Mouse (Mus musculus) heart, postnatal 36 days (tissue): Measurements from ENCODE around the gene Itgad. TPM values are rescaled to one million over a fixed set of nuclear protein-coding genes. Genes with fewer than 3 reads are reported as not detected.

Experiments
- DNase-seq, 2 experiments: peaks; one replicate each; pipeline ENCODE4 v3.0.0; 2021 to 2022
- intact Hi-C: fragments of 180-260 bp; cut with DNase I; formaldehyde crosslinking; loops from one replicate; pipeline ENCODE4 v1.15.1; 2025
- total RNA-seq, 2 experiments: library from RNA; stranded (reverse); gene quantifications; 2 replicates each; pipeline ENCODE4 v1.2.3; 2021

Itgad gene
- total RNA-seq, 2 experiments from 2014 or later = 0.36 to 1.2 TPM

DNA sequence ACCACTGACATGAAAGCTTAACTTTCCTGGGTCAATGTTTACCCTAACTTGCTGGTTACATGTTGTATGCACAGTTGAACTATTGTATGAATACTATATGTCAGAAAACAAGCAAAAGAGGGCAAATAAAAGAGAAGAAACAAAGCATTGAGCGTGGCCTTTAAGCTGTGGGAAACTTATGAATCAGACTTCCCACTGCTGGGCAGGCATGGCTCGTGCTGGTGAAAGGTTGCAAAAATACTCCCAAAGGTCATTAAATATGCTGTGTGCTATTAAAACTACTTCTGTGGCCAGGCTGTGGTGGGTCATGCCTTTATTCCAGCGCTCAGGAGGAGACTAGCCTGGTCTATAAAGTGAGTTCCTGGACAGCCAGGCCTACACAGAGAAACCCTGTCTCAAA lies 15.8 kb downstream of the Itgad start:
- no peak for DNase-seq
- intact Hi-C loops = no loop called here

DNA sequence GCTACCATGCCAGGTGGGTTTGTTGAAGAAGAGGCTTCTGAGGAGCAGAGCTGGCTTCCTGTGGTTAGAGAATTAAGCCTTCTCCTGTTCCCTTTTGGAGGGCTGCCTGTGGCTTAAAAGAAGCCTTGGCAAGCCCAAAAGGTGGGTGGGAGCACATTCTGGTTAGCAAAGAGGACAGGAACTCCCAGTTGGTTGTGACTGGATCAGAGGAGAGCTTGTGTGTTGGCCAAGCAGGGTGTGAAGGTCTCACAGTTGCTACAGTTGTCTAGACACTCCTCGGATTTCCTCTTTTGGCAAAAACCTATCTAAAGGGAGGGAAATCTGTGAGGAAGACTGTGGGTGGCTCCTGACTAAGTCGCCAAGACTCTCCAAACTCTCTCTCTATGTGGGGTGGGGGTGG lies 24.2 kb downstream of the Itgad start:
- intact Hi-C loops = no loop called here
- DNase-seq = no peak

DNA sequence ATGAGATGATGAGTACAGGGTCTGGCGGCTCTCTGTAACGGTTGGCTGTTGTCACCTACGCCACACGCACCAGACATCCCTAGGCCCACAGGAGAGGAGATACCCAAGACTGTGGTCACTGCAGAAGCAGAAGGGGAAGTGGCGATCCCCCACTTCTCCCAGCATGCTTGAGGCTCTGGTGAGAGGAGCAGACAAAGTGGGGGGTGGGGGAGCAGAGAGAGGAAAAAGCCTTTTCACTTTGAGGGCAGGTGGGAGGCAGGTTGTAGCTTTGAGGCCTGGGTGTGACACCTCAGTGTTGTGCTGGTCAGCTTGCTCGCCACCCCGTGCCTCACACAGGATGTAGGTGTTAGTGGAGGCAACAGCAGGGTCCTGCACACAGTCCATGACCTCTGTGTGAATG lies 25.9 kb downstream of the Itgad start:
- intact Hi-C loops = no loop called here
- no peak for DNase-seq

DNA sequence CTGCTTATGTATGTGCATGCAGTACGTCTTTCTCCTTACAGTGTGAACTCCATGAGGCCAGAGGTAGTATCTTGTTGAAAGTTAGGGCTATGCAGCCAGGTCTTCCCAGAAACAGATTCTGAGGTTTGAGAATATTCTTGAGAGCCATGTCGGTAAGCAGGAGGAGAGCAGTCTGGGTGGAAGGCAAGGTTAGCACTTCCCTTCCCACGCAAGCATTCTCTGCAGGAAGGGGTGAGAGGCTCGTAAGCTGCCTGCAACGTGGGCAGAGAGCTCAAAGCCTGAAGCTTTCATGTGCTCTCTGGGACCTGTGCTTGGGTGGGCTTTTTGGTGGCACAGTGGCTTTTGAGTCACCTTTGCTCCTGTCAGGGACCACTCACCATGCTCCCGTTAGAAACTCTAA lies 26.4 kb downstream of the Itgad start:
- intact Hi-C loops = no loop called here
- DNase-seq = no peak

DNA sequence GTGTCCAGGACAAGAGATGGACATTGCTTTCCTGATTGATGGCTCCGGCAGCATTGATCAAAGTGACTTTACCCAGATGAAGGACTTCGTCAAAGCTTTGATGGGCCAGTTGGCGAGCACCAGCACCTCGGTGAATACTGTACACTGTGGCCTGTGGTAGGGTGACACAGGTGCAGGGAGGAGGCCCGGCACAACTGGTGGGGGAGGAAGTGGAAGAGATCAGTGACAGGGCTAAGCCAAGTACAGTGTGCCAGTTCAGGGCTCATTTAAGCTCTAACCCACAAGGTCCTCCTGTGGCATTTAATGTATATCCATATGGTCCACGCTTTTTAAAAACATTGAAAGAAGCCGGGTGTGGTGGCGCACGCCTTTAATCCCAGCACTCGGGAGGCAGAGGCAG lies 27.5 kb downstream of the Itgad start:
- intact Hi-C loops = no loop called here
- DNase-seq = no peak

DNA sequence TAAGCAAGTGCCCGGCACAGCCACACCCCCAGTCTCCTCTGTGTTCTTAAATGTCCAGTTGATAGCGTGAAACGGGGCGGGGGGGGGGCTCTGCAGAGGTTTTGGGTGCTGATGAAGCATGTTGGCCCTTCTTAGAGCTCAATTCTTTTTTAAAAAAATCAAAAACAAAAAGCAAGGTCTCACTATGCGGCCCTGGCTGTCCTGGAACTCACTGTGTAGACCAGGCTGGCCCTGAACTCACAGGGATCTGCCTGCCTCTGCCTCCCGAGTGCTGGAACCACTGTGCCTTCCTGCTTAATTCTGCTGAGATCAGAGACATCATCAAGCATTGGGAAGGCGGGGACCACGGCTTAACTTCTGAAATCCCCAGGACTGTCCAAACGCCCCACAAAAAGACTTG lies 47.4 kb downstream of the Itgad start:
- intact Hi-C loops = loop anchor here (10.0 kb wide), 1 partner anchor 407 kb away; no protein-coding TSS in a partner anchor
- DNase-seq = no peak

DNA sequence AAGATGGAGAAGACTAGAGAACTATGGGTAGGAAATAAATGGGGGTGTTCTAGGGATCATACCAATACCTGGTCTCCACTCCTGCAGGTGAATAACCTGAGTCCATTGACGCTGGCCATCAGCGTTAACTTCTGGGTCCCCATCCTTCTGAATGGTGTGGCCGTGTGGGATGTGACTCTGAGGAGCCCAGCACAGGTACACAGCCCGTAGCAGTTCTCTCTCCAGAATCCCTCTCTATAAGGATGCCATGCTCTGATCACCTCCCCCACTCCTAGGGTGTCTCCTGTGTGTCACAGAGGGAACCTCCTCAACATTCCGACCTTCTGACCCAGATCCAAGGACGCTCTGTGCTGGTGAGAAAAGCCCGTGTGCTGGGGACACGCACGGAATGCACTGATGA lies 48.9 kb downstream of the Itgad start:
- intact Hi-C loops = loop anchor here (10.0 kb wide), 1 partner anchor 408 kb away; no protein-coding TSS in a partner anchor
- DNase-seq = no peak

DNA sequence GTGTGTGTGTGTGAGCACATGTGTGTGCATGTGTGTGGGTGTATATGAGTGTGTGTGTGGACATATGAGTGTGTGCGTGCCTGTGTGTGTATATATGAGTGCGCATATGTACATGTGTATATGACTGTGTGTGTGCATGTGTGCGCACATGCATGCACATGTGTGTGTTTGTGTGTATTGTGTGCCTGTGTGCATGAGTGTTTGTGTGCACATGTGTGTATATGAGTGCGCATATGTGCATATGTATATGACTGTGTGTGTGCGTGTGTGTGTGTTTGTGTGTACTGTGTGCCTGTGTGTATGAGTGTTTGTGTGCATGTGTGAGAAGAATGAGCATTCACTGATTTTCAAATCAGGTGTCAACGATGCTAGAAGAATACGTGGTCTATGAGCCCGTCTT lies 50.0 kb downstream of the Itgad start:
- intact Hi-C loops = loop anchor here (10.0 kb wide), 1 partner anchor 409 kb away; no protein-coding TSS in a partner anchor

DNA sequence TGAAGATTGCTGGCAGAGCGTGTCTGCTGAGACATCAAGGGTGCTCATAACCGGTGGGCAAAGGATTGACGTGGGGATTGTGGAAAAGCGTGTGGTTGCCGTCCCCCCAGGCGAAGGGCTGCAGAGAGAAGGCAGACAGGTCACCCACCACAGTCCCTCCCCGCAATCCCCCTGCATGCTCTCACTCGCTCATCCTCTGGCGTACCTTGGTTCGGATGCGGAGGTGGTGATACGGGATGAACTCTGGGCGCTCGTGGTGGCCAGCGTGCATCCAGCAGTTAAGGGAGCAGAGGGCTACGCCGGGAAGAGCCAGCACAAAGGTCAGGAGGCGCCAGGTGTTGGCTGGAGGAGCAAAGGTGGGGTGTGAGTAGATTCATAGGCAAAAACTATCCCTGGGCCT lies 51.5 kb downstream of the Itgad start:
- intact Hi-C loops = loop anchor here (5.0 to 10.0 kb wide), 2 partner anchors 213 to 411 kb away; partner anchors contain the start of gene Pycard
- peak; percentile 10 to 29 for DNase-seq

More for the DNA sequence above, 50.0 kb downstream of the Itgad start:
- DNase-seq = no peak

DNA sequence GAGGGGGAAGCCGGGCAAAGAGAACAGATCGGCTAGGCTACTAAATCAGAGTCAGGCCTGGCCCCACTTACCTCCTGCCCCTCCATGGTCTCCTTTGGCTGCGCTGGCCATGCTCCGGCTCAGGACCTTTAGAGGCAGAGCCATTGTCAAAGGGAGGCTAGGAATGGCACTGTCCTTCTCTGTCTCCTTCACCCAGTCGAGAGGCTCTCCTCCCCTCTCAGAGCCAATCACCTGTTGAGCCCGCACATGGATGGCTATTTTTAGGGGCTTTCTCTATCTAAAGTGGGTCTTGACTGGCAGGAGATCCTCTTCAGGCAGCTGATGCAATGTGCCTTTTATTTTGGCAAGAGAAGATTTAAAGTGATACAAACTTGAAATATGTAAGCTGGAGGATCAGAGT lies 52.0 kb downstream of the Itgad start, which contains the start of gene Cox6a2:
Gene Cox6a2, minus strand, starts transcription at position 236 of the 400 bp plus-strand sequence.
- intact Hi-C loops = loop anchor here (5.0 to 10.0 kb wide), 2 partner anchors 214 to 411 kb away; partner anchors contain the start of gene Pycard
- DNase-seq = peak; percentile 45 to 50

DNA sequence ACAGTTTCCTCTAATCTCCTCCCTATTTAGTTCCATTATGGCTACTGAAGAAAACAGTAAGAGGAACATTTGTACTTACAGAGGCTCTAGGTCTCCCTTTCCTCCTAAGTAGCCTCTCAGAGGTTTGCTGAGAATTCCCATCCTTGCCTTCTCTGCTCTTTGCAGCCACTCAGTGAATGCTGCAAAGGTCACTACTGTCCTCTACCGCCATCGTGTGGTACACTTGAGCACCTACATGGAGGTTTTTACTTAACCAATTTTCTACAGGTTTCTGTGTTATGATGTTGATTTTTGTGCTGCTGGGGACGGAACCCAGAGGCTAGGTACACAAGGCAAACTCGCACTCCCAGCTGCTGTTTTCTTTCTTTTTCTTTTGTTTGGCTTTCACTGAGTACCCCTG lies 54.0 kb downstream of the Itgad start:
- peak; percentile 47 to 52 for DNase-seq
- intact Hi-C loops = loop anchor here (2.0 to 10.0 kb wide), 3 partner anchors 109 to 413 kb away; partner anchors contain the start of gene Pycard

DNA sequence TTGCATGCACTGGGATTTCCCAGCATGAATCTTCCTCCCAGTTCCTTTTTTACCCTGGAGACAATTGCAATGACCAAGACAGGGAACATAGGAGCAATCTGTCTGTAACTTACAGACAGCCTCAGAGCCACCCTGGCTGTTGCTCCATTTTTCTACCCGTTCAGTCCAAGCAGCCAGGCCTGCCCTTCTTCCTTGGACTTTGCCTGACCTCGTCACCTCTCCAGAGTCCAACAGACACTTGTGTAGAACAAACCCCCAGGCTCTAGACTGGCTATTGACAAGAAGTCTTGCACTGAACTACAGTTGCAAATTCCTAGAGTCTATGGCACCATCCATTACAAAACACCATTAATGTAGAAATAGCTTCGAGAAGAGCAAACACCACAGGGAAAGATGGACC lies 55.6 kb downstream of the Itgad start:
- DNase-seq = no peak
- intact Hi-C loops = loop anchor here (2.0 to 10.0 kb wide), 3 partner anchors 111 to 415 kb away; partner anchors contain the start of gene Pycard

DNA sequence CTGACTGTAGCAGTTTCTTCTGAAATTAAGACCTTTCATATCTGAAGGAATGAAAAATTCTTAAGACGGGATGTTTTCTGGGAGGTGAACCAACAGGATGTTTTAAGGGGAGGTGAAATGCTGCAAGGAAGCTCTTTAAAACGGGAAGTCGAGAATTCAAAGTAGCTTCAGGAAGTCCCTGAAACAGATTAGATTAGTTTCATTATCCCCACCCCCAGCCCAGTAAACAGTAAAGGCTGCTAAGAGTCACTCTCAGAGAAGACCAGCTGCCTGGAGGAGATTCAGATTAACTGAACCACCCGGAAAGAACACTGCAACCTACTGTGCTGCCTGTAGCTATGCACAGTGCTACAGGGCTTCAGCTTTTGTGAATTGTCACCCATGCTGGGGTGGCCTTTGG lies 65.8 kb downstream of the Itgad start:
- no peak for DNase-seq
- intact Hi-C loops = no loop called here

DNA sequence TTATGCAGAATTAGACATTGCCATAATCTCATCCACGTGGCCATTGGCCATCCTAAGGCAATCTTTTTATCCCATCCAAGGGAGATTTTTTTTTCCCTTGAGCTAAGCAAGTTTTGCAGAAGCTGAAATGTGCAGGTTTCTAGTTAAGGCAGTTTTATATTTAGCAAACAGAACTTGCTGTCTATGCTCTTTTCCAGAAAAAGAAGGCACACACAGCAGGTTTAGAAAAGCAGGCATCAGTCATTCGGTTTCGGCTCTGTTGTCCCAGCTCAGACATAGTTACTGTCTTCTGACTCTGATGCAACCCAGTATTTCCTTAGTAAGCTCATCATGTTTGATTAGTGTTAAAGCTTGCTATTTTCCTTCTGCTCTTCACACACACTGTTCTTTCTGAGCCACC lies 66.8 kb downstream of the Itgad start:
- no peak for DNase-seq
- intact Hi-C loops = no loop called here

DNA sequence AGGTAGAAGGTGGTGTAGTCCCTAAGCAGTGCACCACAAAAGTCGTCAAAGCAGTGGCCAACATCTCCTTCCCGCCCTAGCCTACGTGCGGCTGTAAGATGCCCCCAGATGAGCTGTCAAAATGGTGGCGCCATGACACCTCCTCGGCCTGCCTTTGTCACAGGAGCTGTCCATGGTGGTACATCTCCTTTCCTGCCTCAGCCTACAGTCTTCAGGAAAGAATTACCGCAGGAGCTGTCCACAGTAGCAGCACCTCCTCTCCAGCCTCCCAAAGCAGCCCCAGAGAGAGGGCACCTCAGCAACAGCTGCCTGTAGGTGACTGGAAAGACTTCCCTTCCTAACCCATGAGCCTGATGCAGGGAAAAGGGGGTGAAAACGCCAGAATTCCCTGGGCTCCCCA lies 77.6 kb downstream of the Itgad start:
- intact Hi-C loops = no loop called here
- DNase-seq = no peak

DNA sequence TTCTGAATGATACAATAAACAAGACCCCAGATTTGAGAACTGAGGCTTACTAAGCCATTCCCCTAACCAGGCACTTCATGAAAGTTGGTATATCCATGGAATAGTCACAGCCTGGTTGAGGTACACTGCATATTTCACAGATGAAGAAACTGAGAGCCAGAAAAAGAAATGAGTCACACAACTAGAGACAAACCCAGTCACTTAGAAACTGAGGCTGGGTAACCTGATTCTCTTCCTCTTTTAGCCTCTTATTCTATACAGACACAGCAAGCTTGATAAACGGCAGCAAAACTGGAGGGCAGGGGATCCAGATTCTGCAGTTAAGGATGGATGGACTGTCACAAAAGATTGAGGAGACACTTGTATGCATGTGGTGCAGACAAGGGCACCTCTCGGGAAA lies 80.6 kb downstream of the Itgad start:
- no peak for DNase-seq
- intact Hi-C loops = no loop called here

DNA sequence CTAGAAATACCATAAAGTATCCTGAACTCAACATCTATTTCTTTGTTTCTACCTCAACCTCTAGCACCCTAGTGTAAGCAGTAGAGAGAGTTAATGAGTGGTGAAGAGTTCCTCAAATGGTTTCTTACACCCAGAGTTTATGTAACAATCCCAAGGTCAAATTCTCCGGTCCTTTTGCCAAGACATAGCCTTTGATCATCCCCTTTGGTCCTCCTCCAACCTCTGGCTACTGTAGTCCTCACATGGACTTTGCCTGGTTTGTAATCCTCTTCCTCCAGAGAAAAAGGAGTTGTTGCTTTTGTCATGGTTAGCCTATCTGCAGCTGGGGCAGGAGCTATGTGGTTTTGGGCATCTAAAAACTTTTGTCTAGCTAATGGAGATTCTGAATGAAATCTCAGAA lies 81.3 kb downstream of the Itgad start:
- no peak for DNase-seq
- intact Hi-C loops = no loop called here

DNA sequence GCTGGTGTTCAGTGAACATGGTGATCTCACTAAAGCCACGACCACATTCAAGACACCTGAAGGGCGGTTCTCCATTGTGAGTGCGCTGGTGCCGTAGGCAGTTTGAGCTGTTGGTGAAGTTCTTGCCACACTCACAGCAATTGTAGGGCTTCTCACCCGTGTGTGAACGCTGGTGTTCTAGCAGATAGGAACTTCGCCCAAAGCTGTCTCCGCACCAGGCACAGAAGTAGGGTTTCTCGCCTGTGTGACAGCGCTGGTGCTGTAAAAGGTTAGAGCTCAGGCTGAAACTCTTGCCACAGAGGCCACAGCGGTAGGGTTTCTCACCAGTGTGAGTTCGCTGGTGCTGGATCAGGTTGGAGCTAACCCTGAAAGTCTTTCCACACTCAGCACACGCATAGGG lies 82.2 kb downstream of the Itgad start:
- DNase-seq = no peak
- intact Hi-C loops = no loop called here

DNA sequence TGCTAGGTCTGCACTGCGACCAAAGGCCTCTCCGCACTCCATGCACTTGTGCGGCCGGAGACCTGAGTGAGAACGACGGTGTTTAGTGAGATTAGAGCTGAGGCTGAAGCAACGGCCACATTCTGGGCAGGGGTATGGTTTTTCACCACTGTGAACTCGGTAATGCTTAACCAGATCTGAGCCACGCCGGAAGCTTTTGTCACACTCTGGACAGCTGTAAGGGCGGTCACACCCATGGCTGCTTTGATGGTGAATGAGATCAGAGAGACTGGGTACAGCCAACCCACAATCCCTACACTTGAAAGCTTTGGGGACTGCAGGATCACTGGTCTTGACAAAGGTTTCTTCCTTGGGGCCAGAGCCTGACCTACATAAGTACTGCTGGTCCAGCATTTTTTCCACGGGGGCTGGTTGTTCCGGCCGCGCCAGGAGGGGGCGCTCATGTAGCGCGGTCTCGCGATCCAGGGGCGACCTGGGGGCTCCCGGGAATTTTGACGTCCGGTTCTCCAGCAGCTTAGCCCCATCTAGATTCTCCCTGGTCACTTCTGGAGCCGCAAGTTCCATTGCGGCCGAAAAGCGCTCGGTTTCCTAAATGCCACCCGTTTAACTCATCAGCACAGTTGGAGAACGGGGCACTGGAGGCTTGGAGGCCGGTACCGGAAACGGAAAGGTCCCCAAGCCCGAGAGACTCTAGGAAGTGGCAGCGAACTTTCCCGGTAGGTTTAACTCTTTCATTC lies 82.8 kb downstream of the Itgad start, which contains the start of gene Armc5:
Gene Armc5, plus strand, starts transcription at position 487 of the 737 bp plus-strand sequence.
- peak; percentile 89 to 93 for DNase-seq
- intact Hi-C loops = loop anchor here (1.0 kb wide), 1 partner anchor 108 kb away; no protein-coding TSS in a partner anchor

DNA sequence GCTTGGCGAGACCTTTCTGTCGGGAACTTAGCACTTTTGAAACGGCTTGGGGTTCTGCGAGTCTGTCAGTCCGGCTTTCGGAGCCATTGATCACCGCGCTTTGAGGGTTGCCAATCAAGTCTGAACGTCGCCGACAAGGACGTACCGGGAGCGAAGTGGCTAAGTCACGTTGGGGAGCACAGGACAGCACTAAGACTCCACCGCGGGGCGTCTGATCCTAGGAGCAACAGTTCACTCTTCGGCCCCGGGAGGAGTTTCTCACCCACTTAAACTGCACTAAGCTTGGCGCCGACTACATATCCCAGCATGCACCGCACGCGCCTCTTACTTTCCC lies 83.4 kb downstream of the Itgad start:
- no peak for DNase-seq
- intact Hi-C loops = loop anchor here (1.0 kb wide), 1 partner anchor 108 kb away; no protein-coding TSS in a partner anchor

DNA sequence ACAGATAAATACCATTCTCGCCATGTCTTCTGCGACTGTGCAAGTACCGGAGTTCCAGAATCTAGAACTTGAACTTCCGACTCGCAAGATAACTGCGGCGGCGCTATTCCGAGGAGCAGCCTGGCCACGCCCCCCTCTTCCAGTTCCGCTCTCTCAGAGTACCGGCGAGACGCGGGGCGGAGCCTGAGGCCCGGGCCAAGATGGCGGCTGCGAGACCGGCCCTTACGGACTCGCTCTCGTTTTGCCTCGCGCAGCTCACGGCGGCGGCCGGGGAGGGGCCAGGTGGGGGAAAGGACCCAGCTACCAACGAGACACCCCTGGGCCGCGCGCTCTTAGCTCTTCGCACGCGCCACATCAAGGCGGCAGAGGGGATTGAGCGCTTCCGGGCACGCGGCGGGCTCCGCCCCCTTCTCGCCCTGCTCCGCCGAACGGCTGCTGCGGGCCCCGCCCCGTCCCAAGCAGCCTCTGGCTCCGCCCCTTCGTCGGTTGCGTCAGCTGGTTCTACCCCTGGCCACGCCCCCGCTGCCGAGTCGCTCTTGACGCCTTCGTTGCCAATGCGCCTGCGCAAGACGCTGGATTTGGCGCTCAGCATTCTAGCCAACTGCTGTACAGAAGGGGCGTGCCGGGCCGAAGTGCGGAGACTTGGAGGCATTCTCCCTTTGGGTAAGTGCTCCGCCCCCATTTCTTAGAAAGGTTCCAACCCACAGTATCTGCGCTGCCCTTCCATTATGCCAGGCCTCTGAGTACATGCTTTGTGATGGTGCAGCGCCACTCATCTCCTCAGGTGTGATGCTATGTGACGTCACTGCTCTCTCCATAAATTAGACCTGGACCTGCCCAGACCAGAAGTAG lies 84.0 kb downstream of the Itgad start, which contains the start of gene 9130023H24Rik:
Gene 9130023H24Rik, minus strand, starts transcription at position 105 of the 852 bp plus-strand sequence.
- intact Hi-C loops = loop anchor here (1.0 kb wide), 1 partner anchor 107 kb away; no protein-coding TSS in a partner anchor
- peak; percentile 100 for DNase-seq
